Mouse (Mus musculus): ENCODE data around the gene Bbx.

- TF ChIP-seq CTCF (IDR thresholded peaks at IDR 0.05; ENCODE audit: borderline replicate concordance, control insufficient read depth, extremely low read depth, insufficient read depth, low read length, poor library complexity) (no peak), POLR2A (IDR thresholded peaks at IDR 0.05; ENCODE audit: control insufficient read depth, extremely low read depth, insufficient read depth, low read length, poor library complexity) (no peak)
These were observed 239.6 kb downstream of the Bbx start for GRCm38 (mm10) chr16:50192626-50193025.
